Mouse (Mus musculus) c-Kit-negative CD71-positive TER-119-positive erythroid progenitor cells, embryonic 14.5 days (primary cell): ENCODE results near the gene Ifi208.
"Not testable (repeated sequence)": the region's sequence is repeated elsewhere in the genome, so short reads cannot be mapped to it uniquely, and the experiment has no call there.

Source experiments
- DNase-seq: peaks from one replicate; pipeline ENCODE4 v3.0.0-alpha.2; 2013; ENCODE audit warnings: low read depth, low spot score

The Ifi208 gene

GRCm38 (mm10) chr1:173673458-173674097 lies at the start of gene Ifi208:
Ifi208 (plus strand) TSS chr1:173673675.
- DNase-seq: not testable (repeated sequence)

DNA sequence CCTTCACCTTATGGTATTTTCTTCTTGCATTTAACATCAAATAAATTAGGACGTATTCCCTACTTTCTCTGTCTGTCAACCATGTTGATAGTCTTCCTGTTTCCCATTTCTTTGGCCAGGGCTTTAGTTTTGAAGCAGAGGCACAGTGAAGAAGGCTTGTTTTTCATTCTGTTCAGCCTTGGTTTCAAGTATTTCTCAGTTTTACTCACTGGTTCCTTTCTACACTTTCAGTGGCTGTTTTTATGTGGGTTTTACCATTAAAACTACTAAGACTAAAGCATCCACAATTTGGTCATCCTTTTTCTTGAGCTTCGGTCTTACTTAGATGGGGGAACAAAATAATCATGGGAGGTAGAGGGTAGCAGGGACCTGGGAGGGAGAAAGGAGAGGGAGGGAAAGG lies 49.4 kb upstream of the Ifi208 start:
- DNase-seq: no peak

GRCm38 (mm10) chr1:173626686-173627085 lies 46.8 kb upstream of the Ifi208 start:
- DNase-seq: no peak

- not testable (repeated sequence) for DNase-seq
Observed at GRCm38 (mm10) chr1:173630622-173631021, 42.9 kb upstream of the Ifi208 start, which contains the start of gene Ifi209. Ifi209 (plus strand) TSS chr1:173630917.

GRCm38 (mm10) chr1:173633969-173634645 lies 39.4 kb upstream of the Ifi208 start:
- DNase-seq: no peak

DNA sequence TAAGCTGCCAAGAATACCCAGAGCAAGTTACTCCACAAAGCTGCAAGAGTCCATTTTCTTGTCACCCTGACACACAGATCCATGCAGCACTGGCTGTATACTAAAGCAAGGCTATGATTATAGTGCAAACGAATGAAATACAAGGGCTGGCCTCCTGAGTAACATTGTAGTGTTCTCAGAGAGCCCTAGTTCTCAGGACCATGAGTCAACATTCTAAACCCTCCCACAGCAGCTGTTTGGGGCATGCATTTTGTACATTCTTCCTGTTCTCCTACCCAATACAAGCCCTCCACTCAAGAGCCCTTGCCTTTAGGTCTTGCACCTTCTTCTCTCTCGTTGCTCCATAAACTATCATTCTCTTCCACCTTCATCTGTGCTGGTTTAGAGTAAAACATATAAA lies 28.1 kb upstream of the Ifi208 start:
- no peak for DNase-seq

GRCm38 (mm10) chr1:173657973-173658372 lies 15.5 kb upstream of the Ifi208 start:
- DNase-seq: no peak

DNA sequence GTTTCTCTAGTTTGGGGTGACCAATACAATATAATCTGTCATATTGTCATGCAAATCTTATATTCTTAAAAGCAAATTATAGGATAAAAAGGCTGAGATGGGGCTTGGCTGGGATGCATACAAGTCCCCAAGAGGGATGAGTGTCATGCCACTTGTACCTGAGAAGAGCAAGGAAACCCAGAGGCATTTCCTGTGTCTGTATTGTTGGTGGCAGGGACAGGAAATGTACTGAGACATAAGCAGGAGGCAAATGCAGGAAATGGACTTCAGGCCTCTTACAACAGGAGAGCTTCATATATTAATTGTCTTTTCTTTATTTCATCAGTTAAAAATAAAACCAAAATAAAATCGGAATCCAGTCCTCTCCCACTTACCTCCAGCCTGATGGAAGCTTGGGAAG lies 5.1 kb downstream of the Ifi208 start:
- not testable (repeated sequence) for DNase-seq

DNA sequence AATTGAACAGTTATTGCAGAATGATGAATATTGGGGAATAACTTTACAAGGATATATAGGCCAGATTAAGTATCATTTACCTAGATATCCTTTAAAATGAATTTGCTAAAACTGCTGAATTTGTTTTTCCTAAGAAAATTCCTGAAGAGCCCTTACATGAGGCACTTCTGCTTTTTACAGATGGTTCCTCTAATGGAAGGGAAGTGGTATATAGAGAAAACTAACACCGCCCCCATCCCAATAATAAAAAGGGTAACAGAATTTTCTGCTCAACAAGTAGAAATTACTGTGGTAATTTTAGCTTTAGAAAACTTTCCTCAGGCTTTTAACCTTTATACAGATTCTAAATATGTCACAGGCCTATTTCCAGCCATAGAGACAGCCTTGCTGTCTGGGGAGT lies 20.8 kb downstream of the Ifi208 start:
- DNase-seq: no peak

GRCm38 (mm10) chr1:173733219-173733618 lies 59.7 kb downstream of the Ifi208 start:
- DNase-seq: no peak

DNA sequence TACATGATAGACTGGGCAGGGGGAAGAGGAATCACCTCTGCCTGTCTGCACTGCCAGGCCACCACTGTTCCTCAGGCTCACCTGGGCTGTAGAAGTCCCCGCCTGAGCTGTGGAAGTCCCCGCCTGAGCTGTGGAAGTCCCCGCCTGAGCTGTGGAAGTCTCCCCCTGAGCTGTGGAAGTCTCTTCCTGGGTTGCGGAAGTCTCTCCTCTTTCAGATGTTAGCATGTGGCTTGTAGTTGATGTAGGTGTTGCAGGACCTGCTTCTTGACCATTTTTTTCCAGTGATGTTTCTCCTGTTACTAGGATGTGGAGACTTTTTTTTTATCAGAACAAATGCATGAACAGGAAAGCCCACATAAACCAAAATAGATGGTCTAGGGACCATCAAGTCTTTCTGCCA lies 61.5 kb downstream of the Ifi208 start:
- not testable (repeated sequence) for DNase-seq

DNA sequence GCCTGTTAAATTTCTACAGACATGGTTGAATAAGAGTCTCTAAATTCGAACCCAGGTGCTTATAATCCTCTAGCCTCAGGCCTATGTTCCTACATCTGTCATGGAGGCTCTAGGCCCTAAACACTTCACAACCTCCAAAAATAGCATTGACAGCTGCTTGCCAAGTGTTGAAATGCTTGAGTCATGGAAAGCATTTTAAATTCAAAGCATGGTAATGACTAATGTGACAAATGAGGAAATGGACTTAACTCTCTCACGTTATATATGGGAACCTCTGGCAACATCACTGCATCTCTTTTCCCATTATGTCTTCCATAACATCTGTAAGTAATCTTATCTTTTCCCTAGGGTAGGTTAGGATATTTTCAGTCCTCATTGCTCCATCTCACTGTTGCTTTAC lies 63.5 kb downstream of the Ifi208 start:
- no peak for DNase-seq

DNA sequence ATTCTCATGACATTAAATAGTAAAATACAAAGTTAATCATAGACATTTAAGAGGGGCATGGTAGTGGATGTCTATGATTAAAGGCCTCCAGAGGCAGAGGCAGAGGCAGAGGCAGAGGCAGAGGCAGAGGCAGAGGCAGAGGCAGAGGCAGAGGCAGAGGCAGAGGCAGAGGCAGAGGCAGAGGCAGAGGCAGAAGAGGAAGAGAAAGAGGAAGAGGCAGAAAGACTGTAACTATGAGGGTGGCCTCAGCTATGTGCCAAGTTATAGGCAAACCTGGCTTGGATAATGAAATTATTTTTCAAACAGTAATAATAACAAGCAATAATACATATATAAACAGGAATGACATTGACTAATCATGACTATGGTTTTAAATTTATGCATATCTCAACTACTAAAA lies 67.1 kb downstream of the Ifi208 start:
- no peak for DNase-seq

GRCm38 (mm10) chr1:173741656-173742055 lies 68.2 kb downstream of the Ifi208 start, which contains the start of gene Ifi207:
Ifi207 (minus strand) TSS chr1:173741747.
- DNase-seq: no peak

DNA sequence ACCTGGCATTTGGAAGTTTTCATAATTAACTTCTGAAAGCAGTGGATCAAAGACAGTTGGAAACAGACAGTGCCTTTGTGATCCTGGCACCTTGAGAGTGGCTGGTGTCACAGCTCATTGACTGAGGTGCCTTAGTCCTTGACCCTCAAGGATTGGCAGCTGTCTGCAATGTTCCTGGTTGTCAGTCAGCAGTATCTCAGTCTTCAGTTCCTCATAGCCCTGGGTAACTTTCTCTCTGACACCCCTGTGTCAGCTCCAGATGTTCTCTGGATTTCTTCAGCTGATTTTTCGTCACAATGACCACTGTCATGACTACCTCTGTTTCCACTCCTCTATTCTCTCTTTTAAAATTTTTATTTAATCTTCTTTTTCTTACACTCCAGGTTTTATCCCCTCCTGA lies 68.8 kb downstream of the Ifi208 start:
- DNase-seq: no peak
